Mouse (Mus musculus): ENCODE measurements around the gene Hspbp1. TPM values are rescaled to one million over a fixed set of nuclear protein-coding genes. Genes with fewer than 3 reads are reported as not detected.
A peak's percentile ranks its signal among the peaks of the same experiment; 100 is the strongest.

Hspbp1 gene
- total RNA-seq (2021): 10 to 100 TPM; 23.4 to 29.8 TPM
- long read RNA-seq, experiment 1, transcript Hspbp1-201 (8 exons, 1,593 nt): major isoform, 5 of 38 reads
- long read RNA-seq, experiment 1, partial matches to known transcripts: 1 of 38 reads
- long read RNA-seq, experiment 1, other reads (novel, unspliced or antisense): 32 of 38 reads
- long read RNA-seq, experiment 2, transcript Hspbp1-201 (8 exons, 1,593 nt): major isoform, 10 of 31 reads
- long read RNA-seq, experiment 2, partial matches to known transcripts: 6 of 31 reads
- long read RNA-seq, experiment 2, other reads (novel, unspliced or antisense): 15 of 31 reads

DNA sequence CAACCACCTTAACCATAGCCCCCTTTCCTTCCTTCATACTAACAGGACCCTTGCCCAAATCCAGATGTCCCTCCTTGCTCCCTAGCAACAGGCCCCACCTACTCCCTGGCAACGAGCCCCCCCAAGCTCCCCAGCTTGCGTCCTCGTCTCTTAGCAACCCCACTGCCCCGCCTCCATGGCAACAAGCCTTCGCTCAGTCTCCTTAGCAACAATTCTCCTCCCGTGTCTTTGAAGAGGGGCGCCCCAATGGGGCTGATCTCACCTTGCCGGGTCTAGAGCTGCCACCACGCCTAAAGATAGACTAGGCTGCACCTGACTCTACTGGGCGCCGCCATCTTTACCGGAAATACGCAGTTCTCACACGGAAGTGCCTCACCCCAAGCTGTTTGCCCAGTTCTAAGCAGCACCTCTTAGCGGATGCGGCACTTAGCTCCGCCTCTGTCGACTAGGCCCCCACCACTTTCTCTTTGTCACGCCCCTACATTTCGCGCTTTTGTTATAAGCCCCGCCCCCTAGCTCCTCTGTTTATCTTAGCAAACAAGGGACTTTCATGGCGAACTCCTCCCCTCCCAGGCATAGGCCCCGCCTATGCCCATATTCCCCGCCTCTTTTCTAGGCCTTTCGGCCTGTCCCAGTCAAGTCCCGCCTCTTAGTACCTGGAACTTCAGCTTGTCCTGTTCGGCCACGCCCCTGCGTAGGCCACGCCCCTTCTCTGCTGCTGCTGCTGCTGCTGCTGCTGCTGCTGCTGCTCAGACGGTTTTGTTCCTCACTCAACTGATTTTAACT is at the start of gene Hspbp1:
Gene Hspbp1 (minus strand): TSS at position 437 of the 786 bp plus-strand sequence.
- TF ChIP-seq CTCF (IDR thresholded peaks at IDR 0.05): no peak
- intact Hi-C loops (cut with DNase I): loop anchor here (1.0 to 5.0 kb wide), 3 partner anchors 26 to 182 kb away; partner anchors contain the start of gene Ppp6r1
- H3K27ac ChIP-seq: peak within 1 kb of the TSS; percentile 96

GRCm38 (mm10) chr7:4732968-4733392 is 48.1 kb upstream of the Hspbp1 start:
- no peak for DNase-seq
- TF ChIP-seq CTCF (IDR thresholded peaks at IDR 0.05): no peak
- intact Hi-C loops (cut with DNase I): no loop called here
- Histone ChIP-seq H3K4me3 (no peak overlapping the region), H3K27ac (no peak overlapping the region)

More for the DNA sequence above, at the start of gene Hspbp1:
- H3K4me3 ChIP-seq: peak within 1 kb of the TSS; percentile 87
- DNase-seq: peak; percentile 95

GRCm38 (mm10) chr7:4731090-4731489 is 46.2 kb upstream of the Hspbp1 start:
- no peak for TF ChIP-seq CTCF (IDR thresholded peaks at IDR 0.05)
- H3K4me3 ChIP-seq: no peak overlapping the region
- no peak overlapping the region for H3K27ac ChIP-seq
- intact Hi-C loops (cut with DNase I): no loop called here
- DNase-seq: no peak

DNA sequence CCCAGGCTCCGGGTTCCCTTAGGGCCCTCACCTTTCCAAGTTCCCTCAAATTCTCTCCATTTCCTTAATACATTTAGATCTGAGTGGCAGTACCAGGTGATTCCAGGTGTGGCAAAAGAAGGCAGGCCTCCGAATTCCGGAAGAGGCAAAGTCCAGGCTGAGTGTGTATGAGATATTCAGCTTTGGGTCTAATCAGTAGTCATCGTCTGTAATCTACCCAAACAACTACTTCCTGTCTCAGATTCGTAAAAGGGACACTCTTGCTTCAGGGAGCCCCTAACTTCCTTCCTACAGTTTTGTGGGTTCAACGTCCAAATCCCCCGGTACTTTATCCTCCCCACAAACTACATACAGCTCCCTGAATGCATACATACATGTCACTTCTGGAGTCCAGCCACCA is 40.3 kb upstream of the Hspbp1 start, which contains the start of gene Tmem150b:
Gene Tmem150b (minus strand): TSS at position 81 of the 400 bp plus-strand sequence.
- DNase-seq: no peak
- intact Hi-C loops (cut with DNase I): no loop called here
- Histone ChIP-seq H3K4me3 (peak within 1 kb of the TSS; percentile 61), H3K27ac (peak within 1 kb of the TSS; percentile 35)
- TF ChIP-seq CTCF (IDR thresholded peaks at IDR 0.05): no peak

DNA sequence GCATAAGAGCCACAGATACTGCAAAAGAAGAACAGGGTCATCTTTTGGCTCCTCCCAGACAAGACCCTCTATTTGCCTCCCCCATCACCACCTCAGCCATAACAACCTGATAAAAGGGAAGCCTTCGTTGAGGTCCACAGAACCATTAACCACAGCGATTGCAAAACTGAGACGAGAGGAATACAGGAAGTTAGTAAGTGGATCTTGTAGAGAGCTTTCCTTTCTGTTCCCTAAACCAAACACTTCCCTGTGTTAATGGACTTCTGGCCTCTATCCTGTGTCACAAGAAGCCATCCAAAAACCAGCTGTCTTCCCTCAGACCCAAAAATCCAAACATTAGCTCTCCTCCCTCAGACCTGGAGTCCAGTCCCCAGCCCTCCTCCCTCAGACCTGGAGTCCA is 39.5 kb upstream of the Hspbp1 start:
- no peak overlapping the region for H3K27ac ChIP-seq
- peak overlapping the region; percentile 61 for H3K4me3 ChIP-seq
- TF ChIP-seq CTCF (IDR thresholded peaks at IDR 0.05): no peak
- intact Hi-C loops (cut with DNase I): no loop called here
- DNase-seq: no peak

GRCm38 (mm10) chr7:4723508-4723907 is 38.6 kb upstream of the Hspbp1 start:
- H3K27ac ChIP-seq: 0 out of 2 replicates have a peak overlapping the region, but pooled peaks have one; percentile 16
- intact Hi-C loops (cut with DNase I): no loop called here

DNA sequence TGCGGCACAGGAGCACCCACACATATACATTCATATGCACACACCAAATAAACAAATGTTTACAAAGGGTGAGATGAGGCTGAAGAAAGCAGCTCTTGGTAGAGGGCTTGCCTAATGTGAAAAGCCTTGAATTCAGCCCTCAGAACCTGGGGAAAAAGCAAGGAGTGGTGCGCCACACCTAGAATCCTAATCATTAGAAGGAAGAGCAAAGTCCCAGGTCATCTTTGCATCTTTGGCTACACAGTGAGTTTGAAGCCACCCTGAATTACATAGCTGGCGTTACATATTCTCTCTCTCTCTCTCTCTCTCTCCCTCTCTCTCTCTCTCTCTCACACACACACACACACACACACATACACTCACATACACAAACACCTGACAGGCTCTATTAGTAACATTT is 34.4 kb upstream of the Hspbp1 start:
- no peak overlapping the region for H3K4me3 ChIP-seq
- H3K27ac ChIP-seq: no peak overlapping the region
- no peak for TF ChIP-seq CTCF (IDR thresholded peaks at IDR 0.05)
- no peak for DNase-seq
- intact Hi-C loops (cut with DNase I): no loop called here

More at GRCm38 (mm10) chr7:4723508-4723907, 38.6 kb upstream of the Hspbp1 start:
- no peak for DNase-seq
- H3K4me3 ChIP-seq: peak overlapping the region; percentile 61
- TF ChIP-seq CTCF (IDR thresholded peaks at IDR 0.05): no peak

- H3K4me3 ChIP-seq: no peak overlapping the region
- DNase-seq: no peak
- H3K27ac ChIP-seq: no peak overlapping the region
- intact Hi-C loops (cut with DNase I): no loop called here
- no peak for TF ChIP-seq CTCF (IDR thresholded peaks at IDR 0.05)
Observed at GRCm38 (mm10) chr7:4716955-4717354, 32.1 kb upstream of the Hspbp1 start.

GRCm38 (mm10) chr7:4712594-4712993 is 27.7 kb upstream of the Hspbp1 start:
- Histone ChIP-seq H3K4me3 (no peak overlapping the region), H3K27ac (no peak overlapping the region)
- TF ChIP-seq CTCF (IDR thresholded peaks at IDR 0.05): no peak; the same call in 1 of the 2 replicates
- DNase-seq: no peak
- intact Hi-C loops (cut with DNase I): no loop called here

DNA sequence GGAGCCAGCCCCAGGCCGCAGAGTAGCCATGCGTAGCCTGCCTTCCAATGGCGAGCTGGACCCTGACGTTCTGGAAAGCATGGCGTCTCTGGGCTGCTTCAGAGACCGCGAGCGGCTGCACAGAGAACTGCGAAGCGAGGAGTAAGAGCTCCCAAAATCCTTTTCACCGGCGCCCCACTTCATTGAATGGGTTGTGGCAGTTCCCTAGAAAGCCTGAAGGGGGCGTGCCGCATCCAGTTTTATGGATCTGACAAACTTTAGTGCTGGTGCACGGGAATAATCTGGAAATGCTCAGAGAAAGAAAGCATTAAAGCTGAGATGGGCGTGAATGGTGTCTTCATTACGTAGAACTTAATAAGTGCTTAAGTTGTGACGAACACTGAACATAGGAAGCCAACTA is 20.2 kb upstream of the Hspbp1 start:
- peak; percentile 66 for TF ChIP-seq CTCF (IDR thresholded peaks at IDR 0.05)
- DNase-seq: no peak
- intact Hi-C loops (cut with DNase I): no loop called here

DNA sequence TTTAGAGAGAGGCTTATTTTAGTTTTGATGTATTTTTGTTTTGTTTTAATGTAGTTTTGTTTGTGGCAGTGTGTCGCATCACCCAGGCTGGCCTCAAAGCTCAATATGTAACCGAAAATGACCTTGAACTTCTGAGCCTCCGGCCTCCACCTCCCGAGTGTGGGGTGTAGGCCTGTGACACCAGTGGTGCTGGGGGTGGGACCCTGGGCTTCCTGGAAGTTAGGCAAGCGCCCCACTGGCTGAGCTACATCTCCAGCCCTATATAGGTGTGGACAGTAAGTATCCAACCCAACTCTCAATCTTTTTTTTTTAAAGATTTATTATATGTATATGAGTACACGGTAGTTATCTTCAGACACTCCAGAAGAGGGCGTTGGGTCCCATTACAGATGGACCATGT is 18.3 kb upstream of the Hspbp1 start:
- TF ChIP-seq CTCF (IDR thresholded peaks at IDR 0.05): no peak
- Histone ChIP-seq H3K27ac (no peak overlapping the region), H3K4me3 (no peak overlapping the region)
- no peak for DNase-seq
- intact Hi-C loops (cut with DNase I): no loop called here

More for the DNA sequence above, 20.2 kb upstream of the Hspbp1 start:
- Histone ChIP-seq H3K4me3 (no peak overlapping the region), H3K27ac (no peak overlapping the region)

DNA sequence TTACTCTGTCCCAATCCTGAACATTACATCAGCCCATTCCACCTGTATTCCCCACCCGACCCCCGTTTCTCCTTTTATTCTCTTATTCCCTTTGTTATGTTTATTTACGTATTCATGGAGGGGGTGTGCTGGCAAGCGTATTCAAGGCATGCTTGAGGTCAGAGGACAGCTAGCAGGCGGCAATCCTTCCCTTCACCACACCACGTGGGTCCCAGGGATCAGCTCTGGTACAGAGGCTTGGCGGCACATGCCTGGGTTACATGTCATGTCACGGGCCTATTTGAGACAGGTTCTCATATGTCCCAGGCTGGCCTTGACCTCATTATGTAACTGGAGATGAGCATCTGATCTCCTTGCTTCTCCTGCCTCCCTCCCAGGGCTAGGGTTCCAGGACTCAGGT is 17.5 kb upstream of the Hspbp1 start:
- peak; percentile 53 for DNase-seq
- H3K27ac ChIP-seq: no peak overlapping the region; the same call in 1 of the 2 replicates
- intact Hi-C loops (cut with DNase I): no loop called here
- no peak overlapping the region for H3K4me3 ChIP-seq
- no peak for TF ChIP-seq CTCF (IDR thresholded peaks at IDR 0.05)

DNA sequence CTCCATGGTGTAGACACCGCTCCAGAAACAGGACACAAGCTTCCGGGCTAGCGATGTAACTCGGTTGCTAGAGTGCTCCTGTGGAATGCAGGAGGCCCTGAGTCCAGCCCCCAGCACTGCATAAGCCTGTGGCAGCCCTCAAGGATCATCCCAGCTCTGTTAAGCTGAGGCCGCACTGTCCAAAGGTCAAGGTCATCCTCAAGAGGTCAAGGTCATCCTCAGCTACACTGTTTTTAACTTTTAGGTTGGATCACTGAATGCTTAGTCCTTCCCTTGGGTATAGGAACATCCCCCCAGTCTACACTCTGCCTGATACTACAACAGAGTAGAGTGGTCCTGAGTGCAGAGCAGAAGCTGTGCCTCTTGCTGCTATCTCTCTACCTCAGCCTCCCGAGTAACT is 8.1 kb upstream of the Hspbp1 start:
- intact Hi-C loops (cut with DNase I): no loop called here
- TF ChIP-seq CTCF (IDR thresholded peaks at IDR 0.05): no peak
- no peak overlapping the region for H3K4me3 ChIP-seq
- no peak overlapping the region for H3K27ac ChIP-seq
- no peak for DNase-seq
